Mouse (Mus musculus) 3134 (cell line): ENCODE measurements at regions not wholly inside any gene's neighbourhood (a gene's known extent, or its start where the extent isn't known, plus 50 kb on each side); places are given as distances from the start of the nearest gene placed in this dataset.
"Not testable (repeated sequence)": the region's sequence is repeated elsewhere in the genome, so short reads cannot be mapped to it uniquely, and the experiment has no call there.

Experiments used
- DNase-seq: peaks from one replicate; pipeline ENCODE4 v3.0.0-alpha.2; 2011; ENCODE audit warnings: low spot score; ENCODE audit not compliant: insufficient read length; ENCODE audit errors: extremely low read depth

GRCm38 (mm10) chr2:75781781-75782211 is 50.2 kb upstream of the Agps start:
- DNase-seq, result no peak

GRCm38 (mm10) chr2:75781078-75781477 is 50.9 kb upstream of the Agps start:
- no peak for DNase-seq

- not testable (repeated sequence) for DNase-seq
Observed at GRCm38 (mm10) chr2:75778628-75779027, 53.3 kb upstream of the Agps start.

GRCm38 (mm10) chr2:75777040-75777451 is 54.9 kb upstream of the Agps start:
- DNase-seq, result no peak

- DNase-seq, result no peak
Observed at GRCm38 (mm10) chr2:75776533-75776932, 55.4 kb upstream of the Agps start.

- no peak for DNase-seq
Observed at GRCm38 (mm10) chr2:75775217-75775616, 56.8 kb upstream of the Agps start.

- no peak for DNase-seq
Observed at GRCm38 (mm10) chr2:75773431-75773830, 58.5 kb upstream of the Agps start.

- no peak for DNase-seq
Observed at GRCm38 (mm10) chr2:75772251-75772956, 59.6 kb upstream of the Agps start.

- no peak for DNase-seq
Observed at GRCm38 (mm10) chr2:75770633-75771032, 61.3 kb upstream of the Agps start.

GRCm38 (mm10) chr2:75768559-75769304 is 63.2 kb upstream of the Agps start:
- DNase-seq, result no peak

GRCm38 (mm10) chr2:75767871-75768558 is 63.6 kb upstream of the Nfe2l2 start:
- no peak for DNase-seq

- no peak for DNase-seq
Observed at GRCm38 (mm10) chr2:75765403-75765802, 61.0 kb upstream of the Nfe2l2 start.

GRCm38 (mm10) chr2:75763252-75763651 is 58.8 kb upstream of the Nfe2l2 start:
- peak; percentile 39 for DNase-seq

GRCm38 (mm10) chr2:75762030-75762429 is 57.6 kb upstream of the Nfe2l2 start:
- DNase-seq, result no peak

GRCm38 (mm10) chr2:75761626-75762025 is 57.2 kb upstream of the Nfe2l2 start:
- no peak for DNase-seq

- no peak for DNase-seq
Observed at GRCm38 (mm10) chr2:75759196-75759885, 54.9 kb upstream of the Nfe2l2 start.

GRCm38 (mm10) chr2:75758277-75758676 is 53.8 kb upstream of the Nfe2l2 start:
- DNase-seq, result no peak

GRCm38 (mm10) chr2:75756704-75757638 is 52.5 kb upstream of the Nfe2l2 start:
- no peak for DNase-seq

GRCm38 (mm10) chr2:75754606-75755005 is 50.2 kb upstream of the Nfe2l2 start:
- no peak for DNase-seq
